Mouse (Mus musculus) gastrocnemius, postnatal 25 days (tissue): ENCODE measurements around the gene Ubd. TPM values are rescaled to one million over a fixed set of nuclear protein-coding genes. Genes with fewer than 3 reads are reported as not detected.
"Not testable (repeated sequence)": the region's sequence is repeated elsewhere in the genome, so short reads cannot be mapped to it uniquely, and the experiment has no call there.

Experiments
- DNase-seq: peaks from one replicate; pipeline ENCODE4 v3.0.0; 2022
- long read RNA-seq, 2 experiments: library from polyadenylated mRNA; stranded (forward); transcript quantifications; one replicate each; pipeline ENCODE4 v2.0.0; 2021
- total RNA-seq, 2 experiments: library from RNA; stranded (reverse); gene quantifications; 1 replicate in 1 of 2; 2 replicates in 1 of 2; pipeline ENCODE4 v1.2.3; 2021

Gene Ubd
- total RNA-seq = not detected
- long read RNA-seq, experiment 1 = 0 reads
- long read RNA-seq, experiment 2 = 0 reads

DNA sequence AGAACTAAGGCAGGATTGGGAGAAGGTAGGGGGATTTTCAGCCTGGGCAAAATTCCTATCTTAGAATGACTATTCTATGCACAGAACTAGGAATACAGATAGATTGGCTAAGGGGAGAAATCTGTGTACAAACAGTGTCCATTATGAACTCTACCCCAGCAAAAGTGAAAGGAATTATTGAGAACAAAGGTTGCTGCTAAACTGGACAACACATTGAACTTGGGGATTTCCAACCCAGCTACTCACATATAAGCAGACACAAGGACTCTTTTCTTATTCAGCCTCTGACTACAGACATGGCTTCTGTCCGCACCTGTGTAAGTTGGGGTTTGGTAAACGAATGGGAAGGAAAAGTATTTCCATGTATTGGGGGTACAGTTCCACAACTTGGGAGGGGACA lies at the start of gene Ubd:
Ubd (plus strand) TSS at position 237 of the 400 bp plus-strand sequence.
- no peak for DNase-seq

DNA sequence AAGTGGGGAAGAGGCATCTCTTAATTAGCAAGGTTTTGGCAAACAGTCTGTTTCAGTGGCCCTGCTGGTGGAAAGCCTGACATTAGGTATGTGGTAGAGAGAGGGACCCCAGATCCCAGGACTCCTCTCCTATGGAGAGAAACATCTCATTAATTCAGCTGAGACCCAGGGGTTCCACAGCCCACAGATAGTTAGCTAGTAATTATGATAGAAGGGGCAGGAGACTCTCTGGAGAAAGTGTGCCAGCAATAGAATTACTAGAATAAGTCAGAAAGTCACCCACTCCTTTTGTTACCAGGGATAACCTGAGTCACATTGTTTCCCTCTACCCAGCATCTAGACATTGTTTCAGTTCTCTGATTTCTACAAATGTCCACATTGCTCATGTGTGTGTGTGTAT lies 32.3 kb upstream of the Ubd start, which contains the start of gene Olfr93:
Olfr93 (minus strand) TSS at position 101 of the 400 bp plus-strand sequence.
- no peak for DNase-seq

DNA sequence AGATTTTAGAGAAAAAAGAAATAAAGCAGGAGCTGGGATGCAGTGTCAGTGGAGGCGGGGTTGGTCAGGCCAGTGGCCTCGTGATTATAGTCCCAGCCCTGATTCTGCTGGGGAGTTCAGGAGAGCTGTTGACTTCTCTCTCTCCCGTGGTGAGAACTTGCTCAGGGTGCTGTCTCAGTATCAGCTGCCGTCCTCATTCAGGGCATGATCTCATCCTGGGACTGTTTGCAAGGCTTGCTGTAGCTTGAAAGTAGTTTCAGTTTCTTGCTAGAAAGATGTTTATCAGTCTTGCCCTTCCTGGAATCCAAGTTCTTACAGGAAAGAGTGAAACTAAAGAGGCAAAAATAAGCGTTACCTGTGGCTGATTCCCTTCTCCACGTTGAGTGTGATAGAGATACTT lies 8.2 kb upstream of the Ubd start:
- no peak for DNase-seq

DNA sequence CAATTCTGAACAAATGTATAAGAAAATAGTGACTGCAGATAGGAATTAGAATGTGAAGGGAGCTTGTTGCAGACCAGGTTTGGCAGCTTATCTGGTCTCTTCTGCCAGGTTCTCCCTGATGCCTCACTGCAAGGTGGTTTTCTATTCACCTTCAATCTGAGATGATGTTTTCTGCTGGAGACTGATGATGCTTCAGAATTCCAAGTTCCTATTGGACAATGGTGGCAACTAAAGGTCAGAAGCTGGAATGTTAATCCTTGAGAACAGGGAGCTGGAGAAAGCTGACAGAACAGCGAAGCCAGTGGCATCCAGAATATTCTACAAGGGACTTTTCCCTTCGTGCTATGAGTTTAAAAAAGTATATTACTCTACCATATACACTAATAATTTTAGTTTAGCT lies 3.0 kb upstream of the Ubd start:
- DNase-seq = no peak

DNA sequence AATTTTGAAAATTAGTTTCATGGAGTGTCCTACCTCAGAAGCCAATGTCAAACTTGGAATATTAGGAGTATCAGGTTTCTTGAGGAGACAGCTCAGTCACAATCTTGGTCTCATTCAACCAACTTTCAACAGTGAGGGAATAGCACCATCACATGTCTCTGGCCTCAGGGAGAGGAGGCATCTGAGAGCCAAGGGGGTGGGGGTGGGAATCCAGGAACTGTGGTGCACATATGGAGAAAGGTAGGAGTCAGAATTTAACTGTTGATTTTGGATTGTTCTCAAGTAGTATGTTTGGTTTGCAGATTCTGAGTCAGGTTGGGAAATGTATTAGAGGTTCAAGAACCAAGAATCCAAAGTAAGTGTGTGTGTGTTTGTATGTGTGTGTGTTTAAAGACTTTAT lies 660 bp upstream of the Ubd start:
- no peak for DNase-seq

DNA sequence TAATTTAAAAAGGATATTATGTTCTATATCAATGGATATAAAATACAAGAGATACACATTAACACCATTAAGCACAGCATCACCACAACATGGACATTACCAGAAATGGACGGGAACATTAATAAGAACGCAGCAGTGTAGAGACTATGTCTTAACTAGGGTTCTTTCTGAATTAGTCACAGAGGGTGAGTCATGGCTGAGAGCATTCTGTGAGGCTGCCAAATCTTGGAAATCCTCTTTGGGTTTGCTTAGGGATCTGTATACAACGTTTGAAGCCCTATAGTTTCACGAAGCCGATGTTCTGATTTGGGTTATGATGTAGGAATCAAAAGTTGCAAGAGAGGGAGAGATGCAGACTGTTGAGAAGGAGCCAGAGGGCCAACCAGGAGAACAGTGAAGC lies 1.1 kb downstream of the Ubd start:
- DNase-seq = no peak

DNA sequence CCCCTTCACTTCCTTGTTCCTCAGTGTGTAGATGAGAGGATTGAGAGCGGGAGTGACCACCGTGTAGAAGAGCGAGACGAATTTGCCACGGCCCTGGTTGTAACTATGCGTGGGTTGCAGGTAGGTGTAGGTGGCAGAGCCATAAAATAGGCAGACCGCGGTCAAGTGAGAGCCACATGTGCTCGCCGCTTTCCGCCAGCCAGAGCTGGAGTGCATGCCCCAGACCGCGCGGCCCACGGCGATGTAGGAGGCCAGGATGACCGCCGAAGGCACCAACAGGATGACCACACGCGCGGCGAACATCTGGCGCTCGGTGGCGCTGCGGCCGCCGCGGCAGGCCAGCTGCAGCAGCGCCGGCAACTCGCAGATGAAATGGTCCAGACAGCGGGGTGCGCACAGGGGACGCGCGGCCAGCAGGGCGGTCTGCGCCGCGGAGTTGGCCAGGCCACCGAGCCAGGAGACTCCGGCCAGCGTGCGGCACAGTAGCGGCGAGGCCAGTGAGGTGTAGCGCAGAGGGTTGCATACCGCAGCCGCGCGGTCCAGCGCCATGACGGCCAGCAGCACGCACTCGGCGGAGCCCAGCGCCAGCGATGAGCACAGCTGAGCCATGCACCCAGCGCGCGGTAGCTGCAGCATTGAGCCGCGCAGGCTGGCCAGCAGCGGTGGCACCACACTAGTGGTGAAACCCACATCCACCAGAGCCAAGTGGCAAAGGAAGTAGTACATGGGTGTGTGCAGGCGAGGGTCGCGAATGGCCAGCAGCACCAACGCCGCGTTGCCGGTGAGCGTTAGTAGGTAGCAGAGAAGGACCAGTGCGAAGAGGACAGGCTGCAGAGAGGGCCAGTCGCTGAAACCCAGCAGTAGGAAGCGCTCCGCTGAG lies 3.4 kb downstream of the Ubd start:
- DNase-seq = no peak

DNA sequence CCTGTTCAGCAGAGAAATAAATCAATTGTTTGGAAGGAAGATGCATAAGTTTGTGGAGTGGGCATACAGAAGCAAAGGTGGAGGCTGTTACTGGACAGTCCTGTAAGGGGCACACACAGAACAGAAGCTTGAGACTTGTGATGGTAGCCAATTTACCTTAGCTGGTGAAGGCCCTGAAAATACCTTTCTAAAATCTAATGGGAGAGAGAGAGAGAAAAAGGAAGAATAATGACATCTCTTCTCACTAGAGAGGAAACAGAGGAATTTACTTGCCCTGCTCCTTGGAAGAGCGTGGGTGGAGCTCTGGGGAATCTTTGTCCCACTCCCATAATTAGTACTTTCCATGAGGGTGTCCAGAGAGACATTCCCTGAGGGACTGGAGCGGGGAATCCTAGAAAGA lies 7.2 kb downstream of the Ubd start, which contains the start of gene Olfr94:
Olfr94 (minus strand) TSS at position 101 of the 400 bp plus-strand sequence.
- no peak for DNase-seq

DNA sequence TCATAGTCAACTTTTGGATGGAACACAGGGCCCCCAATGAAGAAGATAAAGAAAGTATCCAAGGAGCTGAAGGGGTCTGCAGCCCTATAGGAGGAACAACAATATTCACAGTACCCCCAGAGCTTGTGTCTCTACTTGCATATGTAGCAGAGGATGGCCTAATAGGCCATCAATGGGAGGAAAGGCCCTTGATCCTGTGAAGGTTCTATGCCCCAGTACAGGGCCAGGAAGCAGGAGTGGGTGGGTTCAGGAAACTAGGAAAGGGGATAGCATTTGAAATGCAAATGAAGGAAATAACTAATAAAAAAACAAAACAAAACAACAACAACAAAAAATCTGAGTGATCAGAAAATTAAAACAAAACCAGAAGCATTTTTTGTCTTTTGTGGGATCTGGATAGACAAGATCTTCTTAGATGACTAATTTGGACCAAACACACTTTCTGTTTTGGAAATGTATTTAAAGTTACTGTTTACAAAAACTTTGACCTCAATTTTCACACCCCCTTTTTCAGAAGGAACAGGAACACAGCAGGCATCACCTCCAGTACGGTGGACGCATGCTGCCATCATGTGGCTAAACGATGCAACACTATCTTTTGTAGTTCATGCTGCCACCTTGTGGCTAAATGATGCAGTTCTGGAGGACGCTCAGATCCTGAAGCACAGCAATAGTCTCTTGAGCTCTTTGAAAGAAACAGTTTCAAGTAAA lies 9.7 kb downstream of the Ubd start:
- DNase-seq = peak; percentile 31

DNA sequence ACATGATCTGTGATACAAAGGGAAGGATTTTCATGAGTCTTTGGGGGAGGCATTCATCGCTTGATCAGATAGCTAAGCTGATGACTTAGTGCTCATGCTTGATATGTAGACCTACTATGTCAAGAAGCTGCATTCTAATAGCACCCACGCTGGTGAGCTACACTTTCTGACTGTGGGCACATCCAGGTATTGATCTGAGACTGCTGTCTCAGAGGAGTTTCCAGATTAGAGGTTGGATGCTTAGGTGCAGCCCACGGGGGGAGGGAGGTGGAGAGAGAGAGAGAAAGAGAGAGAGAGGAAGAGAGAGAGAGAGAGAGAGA lies 10.2 kb downstream of the Ubd start:
- DNase-seq = no peak

DNA sequence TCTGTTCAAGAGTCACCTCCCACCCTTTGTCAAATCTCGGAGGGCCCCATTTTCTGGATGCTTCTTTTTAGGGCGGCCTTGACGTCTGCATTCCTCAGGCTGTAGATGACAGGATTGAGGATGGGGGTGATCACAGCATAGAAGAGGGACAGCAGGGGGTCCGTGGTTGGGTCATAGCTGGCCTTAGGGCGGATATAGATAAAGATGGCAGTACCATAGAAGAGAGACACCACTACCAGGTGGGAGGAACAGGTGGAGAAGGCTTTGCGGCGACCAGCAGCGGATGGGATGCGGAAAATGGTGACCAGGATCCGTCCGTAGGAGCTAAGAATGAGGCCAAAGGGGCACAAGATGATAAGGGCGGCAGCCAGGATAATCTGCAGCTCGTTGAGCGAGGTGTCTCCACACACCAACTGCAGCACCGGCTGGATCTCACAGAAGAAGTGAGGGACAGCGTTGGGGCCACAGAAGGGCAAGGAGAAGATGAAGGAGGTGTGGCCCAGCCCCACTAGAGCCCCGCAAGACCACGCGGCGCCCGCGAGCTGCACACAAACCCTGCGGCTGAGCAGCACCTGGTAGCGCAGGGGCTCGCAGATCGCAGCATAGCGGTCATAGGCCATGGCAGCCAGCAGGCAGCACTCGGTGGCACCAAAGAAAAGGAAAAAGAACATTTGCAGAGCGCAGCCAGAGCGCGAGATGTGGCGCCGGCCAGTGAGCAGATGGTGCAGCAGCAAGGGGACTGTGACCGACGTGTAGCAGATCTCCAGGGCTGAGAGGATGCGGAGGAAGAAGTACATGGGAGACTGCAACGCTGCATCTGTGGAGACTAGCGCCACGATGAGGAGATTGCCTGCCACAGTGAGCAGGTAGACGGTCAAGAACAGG lies 17.4 kb downstream of the Ubd start:
- DNase-seq = no peak

DNA sequence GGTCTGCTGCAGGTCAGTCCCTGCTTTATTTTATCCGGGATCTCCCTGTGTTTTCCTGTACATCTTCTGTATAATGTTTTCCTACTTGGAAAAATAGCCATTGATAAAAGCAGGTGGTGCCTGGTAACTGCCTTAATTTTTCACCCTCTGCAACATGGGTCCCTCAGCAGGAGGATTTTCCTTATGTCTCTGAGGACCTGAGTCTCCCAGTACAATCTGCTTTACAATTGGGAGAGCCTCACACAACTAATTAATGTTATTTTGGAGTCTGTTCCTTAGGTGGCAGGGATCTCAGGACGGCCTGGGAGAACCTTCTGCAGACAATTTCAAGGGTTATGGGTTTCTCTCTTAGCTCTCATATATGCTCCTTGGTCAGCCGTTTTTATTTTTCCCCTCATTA lies 19.3 kb downstream of the Ubd start, which contains the start of gene Olfr95:
Olfr95 (minus strand) TSS at position 101 of the 400 bp plus-strand sequence.
- DNase-seq = no peak

DNA sequence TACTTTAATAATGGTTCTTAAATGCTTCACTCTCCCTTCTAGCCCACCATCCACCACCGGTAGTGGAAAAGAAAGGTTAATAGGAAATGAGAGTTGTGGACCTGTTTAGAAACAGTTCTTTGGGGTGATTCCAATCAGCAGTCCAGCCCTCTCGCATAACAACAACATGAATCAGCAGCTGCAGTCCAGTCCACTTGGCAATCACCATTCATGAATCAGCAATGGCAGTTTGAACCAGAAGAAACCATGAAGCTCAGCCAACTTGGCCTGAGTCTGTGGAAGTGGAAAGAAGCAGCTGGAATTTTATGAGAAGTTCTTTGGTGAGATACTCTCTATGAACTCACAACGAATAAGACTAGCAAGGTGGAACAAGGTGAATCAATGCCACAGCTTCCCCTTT lies 24.8 kb downstream of the Ubd start:
- DNase-seq = peak; percentile 47

DNA sequence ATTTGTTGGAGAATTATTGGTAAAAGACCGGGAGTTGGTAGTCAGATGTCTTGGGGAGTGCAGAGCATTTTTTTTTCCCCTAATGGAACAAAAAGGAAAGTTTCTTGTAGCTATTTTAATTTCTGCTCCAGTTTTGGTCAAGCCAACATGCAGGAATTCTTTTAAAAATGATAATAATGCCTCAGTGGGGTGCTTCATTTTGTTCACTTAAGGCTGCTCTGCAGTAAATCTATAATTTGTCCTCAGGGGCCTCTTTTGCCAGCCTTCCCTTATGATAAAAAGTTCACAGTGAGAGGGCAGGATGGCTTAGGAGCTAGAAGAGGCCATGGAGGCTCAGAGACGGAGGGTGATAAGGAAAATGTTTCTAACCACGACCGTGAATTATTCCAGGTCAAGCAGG lies 26.2 kb downstream of the Ubd start, which contains the start of gene Olfr96:
Olfr96 (plus strand) TSS at position 301 of the 400 bp plus-strand sequence.
- no peak for DNase-seq

DNA sequence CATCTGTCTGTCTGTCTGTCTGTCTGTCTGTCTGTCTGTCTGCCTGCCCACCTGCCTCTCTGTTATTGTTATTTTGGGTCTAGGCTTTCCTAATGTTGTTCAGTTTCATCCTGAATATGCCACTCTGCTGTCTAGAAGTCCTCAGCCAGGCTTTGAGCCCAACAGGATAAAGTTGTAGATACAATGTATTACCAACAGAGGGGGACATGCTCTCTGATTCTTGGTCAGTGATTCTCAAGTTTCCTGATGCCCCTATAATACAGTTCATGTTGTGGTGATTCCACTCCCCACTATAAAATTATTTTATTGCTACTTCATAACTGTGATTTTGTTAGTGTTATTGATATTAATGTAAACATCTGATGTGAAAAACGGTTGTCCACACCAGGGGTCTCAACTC lies 28.2 kb downstream of the Ubd start:
- no peak for DNase-seq

DNA sequence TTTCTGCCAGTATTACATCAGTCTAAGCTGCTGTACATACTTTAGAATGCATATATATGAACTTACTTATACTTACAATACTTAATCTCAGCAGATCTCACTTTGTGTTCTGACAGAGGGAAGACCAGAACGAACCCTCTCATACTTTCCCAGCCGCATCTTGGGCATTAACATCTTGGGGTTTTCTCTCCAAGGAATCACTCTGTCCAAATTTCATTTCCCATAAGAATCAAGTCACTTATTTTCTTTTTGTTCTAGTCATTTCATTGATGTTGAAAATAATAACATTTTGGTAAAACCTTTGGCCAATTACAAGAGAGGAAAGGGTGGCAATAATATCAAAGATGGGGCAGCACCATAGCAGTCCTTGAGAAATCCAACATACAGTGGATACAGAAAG lies 43.5 kb downstream of the Ubd start, which contains the start of gene Olfr97:
Olfr97 (minus strand) TSS at position 101 of the 400 bp plus-strand sequence.
- DNase-seq = not testable (repeated sequence)

DNA sequence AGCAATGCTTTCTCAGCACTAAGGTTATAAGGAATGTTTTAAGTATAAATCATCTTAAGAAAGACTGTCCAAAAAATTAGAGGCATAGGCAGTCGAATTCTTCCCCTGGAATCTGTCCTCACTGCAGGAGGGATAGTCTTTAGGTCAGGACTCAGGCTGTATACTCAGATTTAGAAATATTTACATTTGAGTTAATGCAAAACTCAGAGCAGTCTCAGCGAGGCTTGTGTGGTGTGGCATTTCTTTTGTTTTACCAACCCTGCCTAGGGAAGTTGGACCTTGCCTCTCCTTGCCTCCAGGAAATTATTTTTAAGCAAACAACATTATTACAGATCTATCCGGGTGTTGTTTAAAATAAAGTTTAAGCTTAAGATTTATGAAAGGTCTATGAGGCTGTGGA lies 48.5 kb downstream of the Ubd start:
- no peak for DNase-seq

Other genes with a start within 250 kb of the Ubd start
- gene Ppp1r11, start 242.2 kb upstream of the Ubd start, total RNA-seq = 10 to 100 TPM; 47.3 to 64.5 TPM
- 10 to 100 TPM; 18.0 to 20.6 TPM for gene Znrd1, start 235.3 kb upstream of the Ubd start, total RNA-seq
- gene Znrd1as, start 235.3 kb upstream of the Ubd start, total RNA-seq = 10 to 100 TPM; 13.7 to 15.1 TPM
- gene 2410137M14Rik, start 212.7 kb upstream of the Ubd start, total RNA-seq = not detected
- gene H2-M5, start 204.4 kb upstream of the Ubd start, total RNA-seq = not detected
- under 1 TPM; 0.78 to 0.82 TPM for gene Zfp57, start 192.7 kb upstream of the Ubd start, total RNA-seq
- not detected for gene Mog, start 170.5 kb upstream of the Ubd start, total RNA-seq
- 10 to 100 TPM in 1 of 2 experiments, 1 to 10 TPM in 1; 8.8 to 11.0 TPM for gene Gabbr1, start 147.9 kb upstream of the Ubd start, total RNA-seq
- gene Olfr90, start 105.4 kb upstream of the Ubd start, total RNA-seq = not detected
- gene Olfr91, start 95.6 kb upstream of the Ubd start, total RNA-seq = not detected
- gene Olfr92, start 73.8 kb upstream of the Ubd start, total RNA-seq = not detected
- gene Olfr93, start 32.4 kb upstream of the Ubd start, total RNA-seq = not detected
- gene Olfr94, start 7.1 kb downstream of the Ubd start, total RNA-seq = not detected
- not detected for gene Olfr95, start 19.2 kb downstream of the Ubd start, total RNA-seq
- not detected for gene Olfr96, start 26.3 kb downstream of the Ubd start, total RNA-seq
- not detected for gene Olfr97, start 43.4 kb downstream of the Ubd start, total RNA-seq
- gene Olfr98, start 69.9 kb downstream of the Ubd start, total RNA-seq = not detected
- gene H2-M3, start 76.3 kb downstream of the Ubd start, total RNA-seq = 1 to 10 TPM in 1 of 2 experiments, under 1 TPM in 1; 0.99 to 1.3 TPM
- not detected for gene Olfr99, start 89.6 kb downstream of the Ubd start, total RNA-seq
- gene Olfr101, start 110.4 kb downstream of the Ubd start, total RNA-seq = not detected
- gene Olfr102, start 123.2 kb downstream of the Ubd start, total RNA-seq = not detected
- not detected for gene Olfr103, start 145.8 kb downstream of the Ubd start, total RNA-seq
- gene Olfr104-ps, start 165.7 kb downstream of the Ubd start, total RNA-seq = not detected
- gene Olfr105-ps, start 185.1 kb downstream of the Ubd start, total RNA-seq = not detected
- not detected for gene Olfr106-ps, start 196.5 kb downstream of the Ubd start, total RNA-seq
- not detected for gene Olfr107, start 205.3 kb downstream of the Ubd start, total RNA-seq